Mouse (Mus musculus): ENCODE results near the gene Kcnk3.

DNA sequence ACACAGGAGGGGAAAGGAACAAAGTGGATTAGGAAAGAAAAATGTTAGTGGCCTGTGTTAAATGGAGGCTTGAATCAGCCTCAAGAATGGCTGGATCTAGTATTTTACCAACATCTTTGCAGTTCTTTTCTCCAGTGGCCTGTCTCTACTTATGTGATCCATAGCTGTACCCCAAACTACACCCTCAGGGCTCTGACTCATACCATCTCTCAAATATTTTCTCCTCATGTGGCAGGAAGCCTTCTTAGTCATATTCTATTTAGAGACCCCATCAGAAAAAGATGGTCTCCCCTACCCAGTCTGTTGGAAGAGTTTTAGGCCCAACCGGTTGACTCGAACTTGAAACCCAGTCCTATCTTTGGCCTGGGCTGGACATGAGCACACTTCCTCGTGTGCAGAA is 28.5 kb upstream of the Kcnk3 start:
- no peak for TF ChIP-seq GATA1 (IDR thresholded peaks at IDR 0.05; ENCODE audit: borderline replicate concordance, low read length)
- TF ChIP-seq FLI1 (IDR thresholded peaks at IDR 0.05; ENCODE audit: low read length): no peak

Measured in megakaryocyte, embryonic 14.5 days (primary cell).